Mouse (Mus musculus) forebrain, embryonic 12.5 days (tissue): ENCODE measurements around the gene Slc9a2. TPM values are rescaled to one million over a fixed set of nuclear protein-coding genes. Genes with fewer than 3 reads are reported as not detected.
"Not testable (repeated sequence)": the region's sequence is repeated elsewhere in the genome, so short reads cannot be mapped to it uniquely, and the experiment has no call there.

Experiments used
- ATAC-seq: fragments of 200-750 bp; cut with Nextera tagmentation; 2 replicates; pipeline ENCODE4 v1.8.0; 2017; ENCODE audit warnings: moderate TSS enrichment; ENCODE audit not compliant: low FRiP score
- H3K27ac ChIP-seq: fragments of 300-500 bp; sonication (generic); 2 replicates; pipeline ENCODE4 v1.5.1; 2016; ENCODE audit warnings: mild to moderate bottlenecking
- H3K27me3 ChIP-seq: fragments of 300-500 bp; sonication (generic); 2 replicates; pipeline ENCODE4 v1.6.1; 2016; ENCODE audit warnings: mild to moderate bottlenecking
- H3K36me3 ChIP-seq: fragments of 300-500 bp; sonication (generic); replicated peaks from 2 replicates; pipeline ENCODE4 v1.6.1; 2016; ENCODE audit warnings: mild to moderate bottlenecking
- H3K4me1 ChIP-seq: fragments of 300-500 bp; sonication (generic); 2 replicates; pipeline ENCODE4 v1.6.1; 2016
- H3K4me2 ChIP-seq: fragments of 300-500 bp; sonication (generic); 2 replicates; pipeline ENCODE4 v1.6.1; 2016; ENCODE audit warnings: mild to moderate bottlenecking, moderate library complexity
- H3K4me3 ChIP-seq: fragments of 300-500 bp; sonication (generic); replicated peaks from 2 replicates; pipeline ENCODE4 v1.5.1; 2016; ENCODE audit warnings: mild to moderate bottlenecking
- H3K9ac ChIP-seq: fragments of 300-500 bp; sonication (generic); 2 replicates; pipeline ENCODE4 v1.6.1; 2016; ENCODE audit warnings: mild to moderate bottlenecking
- H3K9me3 ChIP-seq: fragments of 300-500 bp; sonication (generic); 2 replicates; pipeline ENCODE4 v1.6.1; 2016
- WGBS: fragments of 180-500 bp; shearing (Covaris S2); methylation state at CpG from one replicate; pipeline ENCODE4 v1.1.7; 2016; 5-methylcytosine and 5-hydroxymethylcytosine counted together
- polyA plus RNA-seq: library from polyadenylated mRNA; unstranded; fragments of >200 nt; fragmentation: Nextera tagmentation; extraction: Ambion mirVana; gene quantifications from 2 replicates; pipeline ENCODE4 v1.2.1, GENCODE M21; 2016

The Slc9a2 gene
- polyA plus RNA-seq, 1 experiment from 2014 or later = 0.05 TPM

- Histone ChIP-seq H3K9ac (no peak overlapping the region), H3K9me3 (no peaks in the 10 kb centered on the region), H3K4me3 (no peak overlapping the region), H3K4me2 (no peak overlapping the region), H3K27me3 (no peaks in the 10 kb centered on the region), H3K27ac (no peak overlapping the region), H3K4me1 (no peaks in the 10 kb centered on the region), H3K36me3 (no peaks in the 10 kb centered on the region)
- 97% methylated on average over 1 of the region's 1 CpGs for WGBS
- no peak for ATAC-seq
These were observed 48.3 kb downstream of the Slc9a2 start for GRCm38 (mm10) chr1:40728636-40729035.

- no peak for ATAC-seq
- Histone ChIP-seq H3K9ac (no peak overlapping the region), H3K36me3 (no peaks in the 10 kb centered on the region), H3K9me3 (no peaks in the 10 kb centered on the region), H3K4me2 (no peak overlapping the region), H3K4me1 (no peaks in the 10 kb centered on the region), H3K27ac (no peak overlapping the region), H3K27me3 (no peaks in the 10 kb centered on the region), H3K4me3 (no peak overlapping the region)
- 85% methylated on average over 8 of the region's 8 CpGs for WGBS
These were observed 57.3 kb downstream of the Slc9a2 start for GRCm38 (mm10) chr1:40737671-40738070.

- H3K9me3 ChIP-seq, H3K9ac ChIP-seq, H3K27ac ChIP-seq, H3K4me1 ChIP-seq, H3K4me3 ChIP-seq, ATAC-seq, H3K36me3 ChIP-seq, H3K27me3 ChIP-seq, H3K4me2 ChIP-seq: not testable (repeated sequence)
- WGBS = 90% methylated on average over 9 of the region's 9 CpGs
These were observed 57.9 kb downstream of the Slc9a2 start for GRCm38 (mm10) chr1:40738246-40738645.

GRCm38 (mm10) chr1:40740739-40741138, 60.4 kb downstream of the Slc9a2 start:
- ATAC-seq = no peak
- H3K27me3 ChIP-seq = no peaks in the 10 kb centered on the region
- no peak overlapping the region for H3K4me3 ChIP-seq
- H3K4me2 ChIP-seq = no peak overlapping the region
- H3K9ac ChIP-seq = no peak overlapping the region
- H3K4me1 ChIP-seq = no peaks in the 10 kb centered on the region
- 89% methylated on average over 2 of the region's 2 CpGs for WGBS
- no peaks in the 10 kb centered on the region for H3K36me3 ChIP-seq
- no peaks in the 10 kb centered on the region for H3K9me3 ChIP-seq
- no peak overlapping the region for H3K27ac ChIP-seq

- H3K4me1 ChIP-seq = no peaks in the 10 kb centered on the region
- no peak overlapping the region for H3K9ac ChIP-seq
- no peak overlapping the region for H3K4me3 ChIP-seq
- no peak overlapping the region for H3K27ac ChIP-seq
- H3K27me3 ChIP-seq = no peaks in the 10 kb centered on the region
- H3K9me3 ChIP-seq = no peaks in the 10 kb centered on the region
- no peak for ATAC-seq
- H3K36me3 ChIP-seq = no peaks in the 10 kb centered on the region
- no peak overlapping the region for H3K4me2 ChIP-seq
- WGBS = 83% methylated on average over 5 of the region's 5 CpGs
These were observed 65.7 kb downstream of the Slc9a2 start for GRCm38 (mm10) chr1:40746089-40746488.

- Histone ChIP-seq H3K4me3 (no peak overlapping the region), H3K9me3 (no peaks in the 10 kb centered on the region), H3K4me2 (no peak overlapping the region), H3K4me1 (no peaks in the 10 kb centered on the region), H3K27ac (no peak overlapping the region), H3K9ac (no peak overlapping the region), H3K27me3 (no peaks in the 10 kb centered on the region), H3K36me3 (no peaks in the 10 kb centered on the region)
- ATAC-seq = no peak
- 91% methylated on average over 6 of the region's 6 CpGs for WGBS
These were observed 79.5 kb downstream of the Slc9a2 start for GRCm38 (mm10) chr1:40759751-40760445.

- H3K9ac ChIP-seq = no peak overlapping the region
- no peak overlapping the region for H3K4me2 ChIP-seq
- WGBS = 74% methylated on average over 1 of the region's 1 CpGs
- H3K36me3 ChIP-seq = no peaks in the 10 kb centered on the region
- H3K4me3 ChIP-seq = no peak overlapping the region
- no peaks in the 10 kb centered on the region for H3K4me1 ChIP-seq
- no peaks in the 10 kb centered on the region for H3K27me3 ChIP-seq
- no peaks in the 10 kb centered on the region for H3K9me3 ChIP-seq
- H3K27ac ChIP-seq = no peak overlapping the region
- no peak for ATAC-seq
These were observed 83.7 kb downstream of the Slc9a2 start for GRCm38 (mm10) chr1:40764042-40764441.

GRCm38 (mm10) chr1:40764701-40765275, 84.4 kb downstream of the Slc9a2 start:
- no peaks in the 10 kb centered on the region for H3K36me3 ChIP-seq
- no peak overlapping the region for H3K27ac ChIP-seq
- 93% methylated on average over 15 of the region's 15 CpGs for WGBS
- no peak overlapping the region for H3K4me2 ChIP-seq
- no peak for ATAC-seq
- no peak overlapping the region for H3K4me3 ChIP-seq
- no peaks in the 10 kb centered on the region for H3K9me3 ChIP-seq
- no peak overlapping the region for H3K9ac ChIP-seq
- no peaks in the 10 kb centered on the region for H3K27me3 ChIP-seq
- no peaks in the 10 kb centered on the region for H3K4me1 ChIP-seq

- 94% methylated on average over 12 of the region's 12 CpGs for WGBS
- Histone ChIP-seq H3K9me3 (no peaks in the 10 kb centered on the region), H3K9ac (no peak overlapping the region), H3K4me2 (no peak overlapping the region), H3K27ac (no peak overlapping the region), H3K36me3 (no peaks in the 10 kb centered on the region), H3K27me3 (no peaks in the 10 kb centered on the region), H3K4me1 (no peaks in the 10 kb centered on the region), H3K4me3 (no peak overlapping the region)
- no peak for ATAC-seq
These were observed 85.1 kb downstream of the Slc9a2 start for GRCm38 (mm10) chr1:40765521-40765920.

- ATAC-seq = no peak
- no peaks in the 10 kb centered on the region for H3K27me3 ChIP-seq
- 90% methylated on average over 18 of the region's 18 CpGs for WGBS
These were observed 87.2 kb downstream of the Slc9a2 start for GRCm38 (mm10) chr1:40767588-40767987.

GRCm38 (mm10) chr1:40768606-40769005, 88.2 kb downstream of the Slc9a2 start:
- no peak for ATAC-seq
- Histone ChIP-seq H3K9ac (no peak overlapping the region), H3K36me3 (no peaks in the 10 kb centered on the region), H3K27ac (no peak overlapping the region), H3K9me3 (no peaks in the 10 kb centered on the region), H3K27me3 (no peaks in the 10 kb centered on the region), H3K4me1 (no peaks in the 10 kb centered on the region), H3K4me3 (no peak overlapping the region), H3K4me2 (no peak overlapping the region)
- 21% methylated on average over 6 of the region's 6 CpGs for WGBS

More at GRCm38 (mm10) chr1:40767588-40767987, 87.2 kb downstream of the Slc9a2 start:
- no peaks in the 10 kb centered on the region for H3K9me3 ChIP-seq
- no peak overlapping the region for H3K4me3 ChIP-seq
- no peak overlapping the region for H3K27ac ChIP-seq
- no peaks in the 10 kb centered on the region for H3K36me3 ChIP-seq
- H3K4me2 ChIP-seq = no peak overlapping the region
- no peak overlapping the region for H3K9ac ChIP-seq
- H3K4me1 ChIP-seq = no peaks in the 10 kb centered on the region

GRCm38 (mm10) chr1:40769331-40769894, 89.0 kb downstream of the Slc9a2 start:
- Histone ChIP-seq H3K36me3 (no peaks in the 10 kb centered on the region), H3K27me3 (no peaks in the 10 kb centered on the region)

More at GRCm38 (mm10) chr1:40769331-40769894, 89.0 kb downstream of the Slc9a2 start:
- Histone ChIP-seq H3K4me3 (no peak overlapping the region), H3K9ac (no peak overlapping the region), H3K9me3 (no peaks in the 10 kb centered on the region), H3K4me2 (no peak overlapping the region), H3K4me1 (no peaks in the 10 kb centered on the region), H3K27ac (no peak overlapping the region)
- ATAC-seq = no peak
- 43% methylated on average over 4 of the region's 4 CpGs for WGBS
